ENCODE assay signal across 8 mouse cellular contexts in the genomic region with DNA sequence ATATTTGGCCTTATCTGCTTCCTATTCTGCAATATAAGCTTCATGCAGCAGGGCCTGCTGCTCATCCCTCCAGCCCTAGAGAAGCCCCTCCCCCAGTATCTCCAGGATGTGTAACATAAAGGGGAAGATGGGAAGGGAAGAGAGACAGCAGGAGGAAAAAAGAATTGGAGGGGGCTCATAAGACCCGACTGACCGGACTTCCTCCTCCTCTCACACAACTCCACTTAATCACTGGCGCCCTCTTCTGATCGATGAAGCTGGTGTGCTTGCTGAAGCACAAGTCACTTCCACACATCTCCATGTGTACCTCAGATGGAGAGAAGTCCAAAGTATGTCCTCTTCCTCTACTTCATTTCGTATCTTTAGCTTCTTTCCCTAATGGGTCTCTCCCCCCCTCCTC.
DNase-seq lines count a peak whose midpoint lies in the region; ATAC-seq lines count a peak whose summit lies in the region.

No protein-coding gene starts in this region.

- no peak overlapping the region for H3K9ac ChIP-seq in forebrain, embryonic 12.5 days
- H3K9ac ChIP-seq in forebrain, embryonic 16.5 days (replicated peaks; ENCODE audit: low read depth, low read length), result no peak overlapping the region
- no peak overlapping the region; the same call in 1 of the 2 replicates for H3K9ac ChIP-seq in embryonic facial prominence, embryonic 11.5 days (replicated peaks; ENCODE audit: low read length)

- peaks cover 7% of the 10 kb centered on the region; the same call in 1 of the 2 replicates for H3K4me1 ChIP-seq in forebrain, embryonic 12.5 days
- H3K4me1 ChIP-seq in forebrain, embryonic 16.5 days (replicated peaks; ENCODE audit: control insufficient read depth, insufficient read depth, low read length), result no peaks in the 10 kb centered on the region
- H3K4me1 ChIP-seq in embryonic facial prominence, embryonic 11.5 days (ENCODE audit: control insufficient read depth, insufficient read depth, low read length), result no peaks in the 10 kb centered on the region
- H3K4me1 ChIP-seq in limb, embryonic 10.5 days, result peaks cover 9% of the 10 kb centered on the region

- H3K9me3 ChIP-seq in forebrain, embryonic 12.5 days, result no peaks in the 10 kb centered on the region
- no peaks in the 10 kb centered on the region for H3K9me3 ChIP-seq in forebrain, embryonic 16.5 days (ENCODE audit: control insufficient read depth, low read length)
- no peaks in the 10 kb centered on the region for H3K9me3 ChIP-seq in embryonic facial prominence, embryonic 11.5 days (replicated peaks; ENCODE audit: control insufficient read depth, low read length)
- H3K9me3 ChIP-seq in limb, embryonic 10.5 days (replicated peaks), result no peaks in the 10 kb centered on the region

- WGBS in forebrain, embryonic 12.5 days, result 3% methylated on average over 5 of the region's 5 CpGs
- 3% methylated on average over 5 of the region's 5 CpGs for WGBS in forebrain, embryonic 16.5 days
- 6% methylated on average over 5 of the region's 5 CpGs for WGBS in embryonic facial prominence, embryonic 11.5 days
- 7% methylated on average over 5 of the region's 5 CpGs for WGBS in limb, embryonic 10.5 days

- no peak overlapping the region for H3K4me3 ChIP-seq in forebrain, embryonic 12.5 days (replicated peaks)
- no peak overlapping the region for H3K4me3 ChIP-seq in forebrain, embryonic 16.5 days (replicated peaks; ENCODE audit: low read length)
- H3K4me3 ChIP-seq in embryonic facial prominence, embryonic 11.5 days (ENCODE audit: low read depth, low read length), result no peak overlapping the region
- no peak overlapping the region for H3K4me3 ChIP-seq in limb, embryonic 10.5 days

- no peak overlapping the region for H3K27ac ChIP-seq in forebrain, embryonic 12.5 days
- H3K27ac ChIP-seq in forebrain, embryonic 16.5 days (ENCODE audit: low read length), result no peak overlapping the region
- no peak overlapping the region for H3K27ac ChIP-seq in embryonic facial prominence, embryonic 11.5 days (replicated peaks; ENCODE audit: low read depth, low read length)
- H3K27ac ChIP-seq in limb, embryonic 10.5 days, result no peak overlapping the region

- 0 out of 2 replicates have a peak, but pooled peaks have one; percentile 30 for ATAC-seq in forebrain, embryonic 12.5 days (ENCODE audit: low FRiP score)
- no peak for ATAC-seq in forebrain, embryonic 16.5 days
- ATAC-seq in embryonic facial prominence, embryonic 11.5 days (replicated peaks; ENCODE audit: insufficient number of reproducible peaks, low FRiP score, low TSS enrichment, low read depth), result no peak
- ATAC-seq in erythroblast, adult 5-6 weeks (replicated peaks; ENCODE audit: low FRiP score, poor library complexity, severe bottlenecking), result no peak

- DNase-seq in right cerebral cortex, adult 18-20 months, result peak; percentile 24
- no peak for DNase-seq in right cerebral cortex, postnatal 36 days (ENCODE audit: low spot score in 2 of 2)
- peak; percentile 76 for DNase-seq in embryonic facial prominence, embryonic 11.5 days (ENCODE audit: low spot score)
- peak; percentile 47 for DNase-seq in limb, embryonic 10.5 days (ENCODE audit: low spot score)
- peak; percentile 35 for DNase-seq in right cerebral cortex, postnatal 14 days

- no peak overlapping the region; the same call in 1 of the 2 replicates for H3K4me2 ChIP-seq in forebrain, embryonic 12.5 days
- H3K4me2 ChIP-seq in forebrain, embryonic 16.5 days (ENCODE audit: low read length), result no peak overlapping the region
- no peak overlapping the region for H3K4me2 ChIP-seq in embryonic facial prominence, embryonic 11.5 days (ENCODE audit: low read depth, low read length)

- no peaks in the 10 kb centered on the region for H3K27me3 ChIP-seq in forebrain, embryonic 12.5 days
- no peaks in the 10 kb centered on the region for H3K27me3 ChIP-seq in forebrain, embryonic 16.5 days (replicated peaks; ENCODE audit: control insufficient read depth, insufficient read depth, low read length)
- H3K27me3 ChIP-seq in embryonic facial prominence, embryonic 11.5 days (ENCODE audit: control insufficient read depth, insufficient read depth, low read length), result no peaks in the 10 kb centered on the region
- 0 out of 2 replicates have a peak, but pooled peaks cover 3% of the 10 kb centered on the region for H3K27me3 ChIP-seq in limb, embryonic 10.5 days (ENCODE audit: low read depth, poor library complexity, severe bottlenecking)

- H3K36me3 ChIP-seq in forebrain, embryonic 12.5 days (replicated peaks), result no peaks in the 10 kb centered on the region
- H3K36me3 ChIP-seq in forebrain, embryonic 16.5 days (ENCODE audit: control insufficient read depth, insufficient read depth), result no peaks in the 10 kb centered on the region
- H3K36me3 ChIP-seq in embryonic facial prominence, embryonic 11.5 days (replicated peaks; ENCODE audit: control insufficient read depth, insufficient read depth, low read depth, low read length), result no peaks in the 10 kb centered on the region
- H3K36me3 ChIP-seq in limb, embryonic 10.5 days, result no peaks in the 10 kb centered on the region

Comparison
In these comparisons a context has a peak if more than half of its experiments do, and no peak if none do; other contexts are left out.
1. DNase-seq: peak in right cerebral cortex, adult 18-20 months (single experiment), embryonic facial prominence, embryonic 11.5 days (single experiment), limb, embryonic 10.5 days (single experiment) and right cerebral cortex, postnatal 14 days (single experiment); none in right cerebral cortex, postnatal 36 days (0 of 2).